Mouse (Mus musculus): ENCODE measurements at regions not wholly inside any gene's neighbourhood (a gene's known extent, or its start where the extent isn't known, plus 50 kb on each side); places are given as distances from the start of the nearest gene placed in this dataset.
"Not testable (repeated sequence)": the region's sequence is repeated elsewhere in the genome, so short reads cannot be mapped to it uniquely, and the experiment has no call there.

DNA sequence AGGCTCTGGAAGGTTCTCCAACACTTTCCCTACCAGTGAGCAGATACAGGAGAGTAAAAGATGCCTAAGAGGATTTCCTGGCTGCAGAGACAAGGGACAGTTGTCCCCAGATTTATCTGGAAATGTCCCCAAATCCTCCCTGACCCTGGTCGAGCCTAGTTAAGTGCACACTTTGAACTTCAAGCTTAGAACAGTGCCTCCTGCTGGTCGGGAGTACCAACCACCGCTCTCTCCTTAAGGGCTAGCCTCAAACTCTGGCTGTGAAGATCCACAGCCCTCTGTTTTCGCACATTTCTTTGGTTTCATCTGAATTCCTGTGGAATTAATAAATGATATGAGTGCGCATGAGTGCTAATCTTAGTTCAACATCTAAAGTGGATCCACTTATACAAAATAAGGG lies 146.1 kb upstream of the Sfswap start:
- H3K36me3 ChIP-seq, result no peaks in the 10 kb centered on the region
- no peaks in the 10 kb centered on the region for H3K4me1 ChIP-seq
- no peaks in the 10 kb centered on the region for H3K9me3 ChIP-seq
- ATAC-seq (ENCODE audit: insufficient number of reproducible peaks, low FRiP score, low TSS enrichment, low read depth), result no peak
- no peak overlapping the region for H3K9ac ChIP-seq
- no peak overlapping the region for H3K4me2 ChIP-seq
- no peak overlapping the region for H3K27ac ChIP-seq
- H3K27me3 ChIP-seq, result no peaks in the 10 kb centered on the region
- no peak overlapping the region for H3K4me3 ChIP-seq
- 86% methylated on average over 5 of the region's 5 CpGs for WGBS

DNA sequence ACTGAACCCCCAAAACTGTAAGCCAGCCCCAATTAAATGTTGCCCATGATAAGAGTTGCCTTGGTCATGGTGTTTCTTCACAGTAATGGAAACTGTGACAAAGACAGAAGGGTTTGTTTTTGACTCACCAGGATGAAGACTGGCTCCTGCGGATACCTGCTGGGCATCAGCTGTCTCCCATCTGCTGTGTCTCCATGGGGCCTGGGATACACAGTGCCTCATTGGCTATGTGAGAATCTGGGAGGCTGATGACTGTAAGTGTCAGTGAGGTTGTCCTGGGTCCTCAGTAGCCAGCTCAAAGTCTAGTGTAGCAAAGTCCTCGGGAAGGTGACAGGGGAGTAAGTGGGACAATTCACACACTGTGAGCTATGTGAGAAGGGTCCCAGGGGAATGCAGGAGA lies 139.5 kb upstream of the Sfswap start:
- Histone ChIP-seq H3K27me3 (no peaks in the 10 kb centered on the region), H3K4me2 (no peak overlapping the region), H3K4me3 (no peak overlapping the region), H3K36me3 (no peaks in the 10 kb centered on the region), H3K9me3 (no peaks in the 10 kb centered on the region), H3K4me1 (no peaks in the 10 kb centered on the region), H3K9ac (no peak overlapping the region), H3K27ac (no peak overlapping the region)
- no peak for ATAC-seq (ENCODE audit: insufficient number of reproducible peaks, low FRiP score, low TSS enrichment, low read depth)
- 72% methylated on average over 2 of the region's 2 CpGs for WGBS

DNA sequence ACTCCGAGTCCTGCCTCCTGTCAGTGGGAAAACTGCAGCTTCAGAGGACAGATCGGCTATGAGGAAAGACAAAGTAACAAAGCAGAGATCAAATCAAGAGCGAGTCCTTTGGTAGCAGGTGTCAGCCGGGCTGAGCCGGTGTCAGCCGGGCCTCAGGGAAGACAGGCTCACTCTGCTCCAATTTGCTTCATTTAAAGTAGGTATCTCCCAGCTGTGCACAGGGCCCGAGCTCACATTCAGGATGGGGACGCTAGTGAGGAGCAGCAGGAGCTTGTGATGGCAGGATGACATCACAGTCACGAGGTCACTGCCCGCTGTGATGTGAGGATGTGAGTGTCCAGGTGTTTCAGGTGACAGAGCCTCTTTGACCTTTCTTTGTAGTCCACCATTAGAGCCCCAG lies 137.8 kb upstream of the Sfswap start:
- H3K4me3 ChIP-seq, result no peak overlapping the region
- 77% methylated on average over 10 of the region's 10 CpGs for WGBS
- ATAC-seq (ENCODE audit: insufficient number of reproducible peaks, low FRiP score, low TSS enrichment, low read depth), result no peak
- H3K27ac ChIP-seq, result no peak overlapping the region
- no peaks in the 10 kb centered on the region for H3K27me3 ChIP-seq
- no peaks in the 10 kb centered on the region for H3K9me3 ChIP-seq
- no peak overlapping the region for H3K4me2 ChIP-seq
- no peaks in the 10 kb centered on the region for H3K36me3 ChIP-seq
- H3K4me1 ChIP-seq, result no peaks in the 10 kb centered on the region
- no peak overlapping the region for H3K9ac ChIP-seq

DNA sequence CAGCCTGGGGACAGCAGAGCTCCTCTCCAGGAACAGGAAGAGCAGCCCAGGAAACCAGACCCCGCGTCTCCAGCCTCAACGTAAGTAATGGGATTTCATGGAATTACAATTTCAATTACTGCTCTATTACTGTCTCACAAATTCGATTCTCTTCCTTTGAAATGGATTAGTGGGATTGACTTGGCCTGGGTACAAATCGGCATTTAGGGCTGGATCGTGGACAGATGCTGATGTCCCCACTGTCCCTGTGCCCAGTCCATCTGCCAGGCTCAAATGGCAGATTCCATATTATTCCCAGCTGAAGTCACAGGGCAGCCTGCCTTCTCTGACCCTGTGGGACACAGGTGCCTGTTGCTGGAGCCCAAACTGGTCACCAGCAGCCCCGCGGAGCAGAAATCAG lies 136.0 kb upstream of the Sfswap start:
- H3K27ac ChIP-seq, result no peak overlapping the region
- no peaks in the 10 kb centered on the region for H3K9me3 ChIP-seq
- H3K4me3 ChIP-seq, result no peak overlapping the region
- no peak for ATAC-seq (ENCODE audit: insufficient number of reproducible peaks, low FRiP score, low TSS enrichment, low read depth)
- H3K4me1 ChIP-seq, result no peaks in the 10 kb centered on the region
- H3K4me2 ChIP-seq, result no peak overlapping the region
- no peaks in the 10 kb centered on the region for H3K27me3 ChIP-seq
- 73% methylated on average over 8 of the region's 8 CpGs for WGBS
- H3K36me3 ChIP-seq, result no peaks in the 10 kb centered on the region
- no peak overlapping the region for H3K9ac ChIP-seq

DNA sequence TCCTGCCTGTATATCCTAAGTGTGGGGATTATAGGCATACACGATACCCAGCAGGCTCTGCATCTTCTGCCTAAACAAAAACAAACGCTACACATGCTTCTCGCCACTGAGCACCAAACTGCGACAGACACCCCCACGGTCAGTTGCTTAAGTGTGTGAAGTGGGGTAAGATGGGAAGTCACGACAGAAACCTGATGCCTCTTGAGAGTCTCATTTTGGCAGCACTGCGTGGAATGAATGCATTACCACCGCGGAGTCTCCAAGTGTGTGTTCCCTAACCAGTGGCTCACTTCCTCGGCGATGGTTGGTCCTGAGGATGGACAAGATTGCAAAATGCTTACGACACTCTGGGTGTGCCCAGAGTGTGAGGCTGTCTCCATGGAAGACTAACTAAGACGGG lies 133.8 kb upstream of the Sfswap start:
- WGBS, result 76% methylated on average over 13 of the region's 13 CpGs
- ATAC-seq (ENCODE audit: insufficient number of reproducible peaks, low FRiP score, low TSS enrichment, low read depth), result no peak
- Histone ChIP-seq H3K4me3 (no peak overlapping the region), H3K36me3 (no peaks in the 10 kb centered on the region), H3K4me1 (no peaks in the 10 kb centered on the region), H3K9ac (no peak overlapping the region), H3K9me3 (no peaks in the 10 kb centered on the region), H3K27ac (no peak overlapping the region), H3K27me3 (no peaks in the 10 kb centered on the region), H3K4me2 (no peak overlapping the region)

DNA sequence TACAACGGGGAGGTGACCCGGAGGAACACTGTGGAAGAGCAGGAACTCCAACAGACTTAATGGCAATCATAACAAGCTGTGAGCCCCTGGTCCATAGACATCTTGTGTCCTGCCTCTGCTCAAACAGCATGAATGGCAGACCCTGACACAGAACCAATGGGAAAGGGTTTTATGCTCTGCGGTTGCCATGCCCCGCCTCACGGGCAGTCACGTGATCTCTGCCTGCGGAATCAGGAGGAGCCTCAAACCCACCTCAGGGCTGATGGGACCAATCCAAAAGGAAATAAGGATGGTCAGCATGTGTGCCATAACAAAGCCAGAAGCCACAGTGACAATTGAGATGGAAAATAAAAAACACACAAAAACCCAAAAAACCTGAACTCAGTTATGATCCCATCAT lies 120.2 kb upstream of the Sfswap start:
- Histone ChIP-seq H3K9ac (no peak overlapping the region), H3K9me3 (no peaks in the 10 kb centered on the region), H3K27ac (no peak overlapping the region), H3K4me2 (no peak overlapping the region), H3K4me1 (no peaks in the 10 kb centered on the region), H3K27me3 (no peaks in the 10 kb centered on the region), H3K4me3 (no peak overlapping the region), H3K36me3 (no peaks in the 10 kb centered on the region)
- ATAC-seq (ENCODE audit: insufficient number of reproducible peaks, low FRiP score, low TSS enrichment, low read depth), result no peak
- 90% methylated on average over 7 of the region's 7 CpGs for WGBS

DNA sequence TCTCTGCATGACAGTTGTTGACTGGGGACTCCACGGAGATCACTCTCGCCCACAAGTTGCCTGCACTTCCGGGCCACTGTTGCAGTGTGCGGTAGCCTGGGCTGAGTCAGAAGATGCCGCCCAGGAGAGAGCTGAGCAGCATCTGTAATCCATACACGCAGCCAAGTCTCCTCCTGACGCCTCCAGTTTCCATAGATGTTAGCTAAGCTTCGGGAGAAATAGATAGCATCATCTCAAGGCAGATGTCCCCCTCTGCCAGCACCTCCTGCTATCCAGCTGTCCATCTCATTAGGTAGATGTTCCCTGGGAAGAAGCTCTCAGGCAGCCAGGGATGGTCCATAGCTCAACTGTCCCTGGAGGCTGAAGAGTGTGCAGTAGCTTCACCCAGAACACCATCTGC lies 116.0 kb upstream of the Sfswap start:
- WGBS, result 82% methylated on average over 8 of the region's 8 CpGs
- no peak for ATAC-seq (ENCODE audit: insufficient number of reproducible peaks, low FRiP score, low TSS enrichment, low read depth)
- no peaks in the 10 kb centered on the region for H3K4me1 ChIP-seq
- no peak overlapping the region for H3K4me2 ChIP-seq
- no peaks in the 10 kb centered on the region for H3K9me3 ChIP-seq
- H3K9ac ChIP-seq, result no peak overlapping the region
- H3K27ac ChIP-seq, result no peak overlapping the region
- H3K4me3 ChIP-seq, result no peak overlapping the region
- no peaks in the 10 kb centered on the region for H3K36me3 ChIP-seq
- no peaks in the 10 kb centered on the region for H3K27me3 ChIP-seq

DNA sequence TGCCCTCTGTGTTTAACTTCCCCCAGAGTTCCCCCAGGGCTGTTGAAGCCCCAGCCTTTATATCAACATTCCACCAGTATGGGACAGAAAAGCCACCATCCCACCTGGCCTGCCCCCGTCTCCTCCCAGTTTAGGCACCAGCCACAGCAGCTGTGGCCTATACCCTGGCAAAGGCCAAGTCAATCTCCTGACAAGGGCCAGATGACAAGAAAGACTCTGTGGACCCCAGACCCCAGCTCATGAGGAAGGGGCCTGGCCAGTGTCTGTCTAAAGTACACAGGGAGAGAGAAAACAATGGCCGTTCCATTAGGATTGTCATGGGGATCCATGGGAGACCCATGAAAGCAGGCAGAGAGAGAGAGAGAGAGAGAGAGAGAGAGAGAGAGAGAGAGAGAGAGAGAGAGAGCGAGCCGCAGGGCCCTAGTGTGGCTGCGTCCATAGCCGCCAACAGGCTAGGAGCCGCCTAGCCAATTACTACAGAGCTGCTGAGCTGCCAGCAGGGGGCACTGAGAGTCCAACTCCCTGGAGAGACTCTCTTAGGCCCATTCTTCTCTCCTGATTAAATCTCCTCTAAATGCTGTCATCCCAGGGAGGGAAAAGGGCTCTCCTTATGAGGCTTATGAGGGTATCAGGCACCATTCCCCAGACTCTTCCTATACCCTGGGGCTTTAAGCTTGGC lies 114.9 kb upstream of the Sfswap start:
- ATAC-seq (ENCODE audit: insufficient number of reproducible peaks, low FRiP score, low TSS enrichment, low read depth); H3K27ac ChIP-seq; H3K4me3 ChIP-seq; H3K9ac ChIP-seq; H3K4me1 ChIP-seq; H3K9me3 ChIP-seq; H3K4me2 ChIP-seq; H3K36me3 ChIP-seq; H3K27me3 ChIP-seq: not testable (repeated sequence)
- WGBS, result 71% methylated on average over 2 of the region's 7 CpGs

DNA sequence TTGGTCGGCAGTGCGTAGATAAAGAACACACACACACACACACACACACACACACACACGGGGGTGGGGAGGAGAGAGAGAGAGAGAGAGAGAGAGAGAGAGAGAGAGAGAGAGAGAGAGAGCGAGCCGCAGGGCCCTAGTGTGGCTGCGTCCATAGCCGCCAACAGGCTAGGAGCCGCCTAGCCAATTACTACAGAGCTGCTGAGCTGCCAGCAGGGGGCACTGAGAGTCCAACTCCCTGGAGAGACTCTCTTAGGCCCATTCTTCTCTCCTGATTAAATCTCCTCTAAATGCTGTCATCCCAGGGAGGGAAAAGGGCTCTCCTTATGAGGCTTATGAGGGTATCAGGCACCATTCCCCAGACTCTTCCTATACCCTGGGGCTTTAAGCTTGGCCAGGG lies 114.3 kb upstream of the Sfswap start:
- not testable (repeated sequence) for H3K36me3 ChIP-seq, H3K4me1 ChIP-seq, H3K9me3 ChIP-seq, H3K4me2 ChIP-seq, H3K9ac ChIP-seq, H3K27me3 ChIP-seq, H3K27ac ChIP-seq, H3K4me3 ChIP-seq
- ATAC-seq (ENCODE audit: insufficient number of reproducible peaks, low FRiP score, low TSS enrichment, low read depth), result peak; percentile 52; the same call in 1 of the 2 replicates
- WGBS, result no CpG with 5 or more reads among the region's 8 CpGs

DNA sequence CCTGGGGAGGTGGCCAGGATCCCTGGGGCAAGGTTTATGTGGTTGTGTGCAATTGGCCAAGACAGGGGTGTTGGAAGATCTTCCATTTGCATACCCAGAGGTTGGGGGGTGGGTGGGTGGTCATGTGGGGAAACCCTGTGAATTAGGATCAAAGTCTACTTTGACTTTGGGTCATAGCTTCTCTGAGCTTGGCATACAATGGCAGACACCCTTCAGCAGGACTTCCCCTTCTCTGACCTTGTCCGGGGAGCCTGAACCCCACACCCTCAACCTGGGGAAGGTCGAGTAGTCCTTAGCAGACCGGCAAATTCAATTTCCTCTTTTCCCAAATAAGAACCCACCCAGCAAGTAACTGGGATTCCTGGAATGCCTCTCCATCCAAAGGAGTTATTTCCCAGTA lies 113.7 kb upstream of the Sfswap start:
- Histone ChIP-seq H3K27ac (no peak overlapping the region), H3K4me3 (no peak overlapping the region), H3K4me1 (no peaks in the 10 kb centered on the region), H3K9ac (no peak overlapping the region), H3K4me2 (no peak overlapping the region), H3K36me3 (no peaks in the 10 kb centered on the region), H3K9me3 (no peaks in the 10 kb centered on the region), H3K27me3 (no peaks in the 10 kb centered on the region)
- WGBS, result 42% methylated on average over 3 of the region's 3 CpGs
- no peak for ATAC-seq (ENCODE audit: insufficient number of reproducible peaks, low FRiP score, low TSS enrichment, low read depth)

DNA sequence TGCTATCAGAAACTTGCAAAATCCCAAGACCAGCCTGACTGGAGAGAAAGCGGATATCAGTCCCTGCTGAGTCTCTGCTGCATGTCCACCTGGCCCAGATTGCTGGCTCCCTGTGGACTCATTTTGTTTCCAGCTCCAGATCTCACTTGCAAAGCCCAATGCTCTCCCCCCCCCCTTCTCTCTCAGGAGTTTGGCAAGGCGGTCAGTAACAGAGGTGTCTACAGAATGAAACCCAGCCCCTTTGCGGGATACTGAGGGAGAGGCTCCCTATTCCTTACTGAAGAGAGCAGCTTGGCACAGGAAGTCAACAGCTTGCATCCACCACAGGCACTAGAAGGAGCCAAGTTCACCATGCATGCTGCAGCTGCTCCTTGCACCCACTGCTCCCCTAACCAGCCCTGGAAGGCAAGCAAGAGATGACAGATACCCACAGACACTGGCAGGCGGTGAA lies 110.1 kb upstream of the Sfswap start:
- Histone ChIP-seq H3K4me3 (no peak overlapping the region), H3K4me1 (no peaks in the 10 kb centered on the region), H3K36me3 (no peaks in the 10 kb centered on the region), H3K9ac (no peak overlapping the region), H3K27ac (no peak overlapping the region), H3K9me3 (no peaks in the 10 kb centered on the region), H3K27me3 (no peaks in the 10 kb centered on the region), H3K4me2 (no peak overlapping the region)
- 54% methylated on average over 4 of the region's 4 CpGs for WGBS
- no peak for ATAC-seq (ENCODE audit: insufficient number of reproducible peaks, low FRiP score, low TSS enrichment, low read depth)

DNA sequence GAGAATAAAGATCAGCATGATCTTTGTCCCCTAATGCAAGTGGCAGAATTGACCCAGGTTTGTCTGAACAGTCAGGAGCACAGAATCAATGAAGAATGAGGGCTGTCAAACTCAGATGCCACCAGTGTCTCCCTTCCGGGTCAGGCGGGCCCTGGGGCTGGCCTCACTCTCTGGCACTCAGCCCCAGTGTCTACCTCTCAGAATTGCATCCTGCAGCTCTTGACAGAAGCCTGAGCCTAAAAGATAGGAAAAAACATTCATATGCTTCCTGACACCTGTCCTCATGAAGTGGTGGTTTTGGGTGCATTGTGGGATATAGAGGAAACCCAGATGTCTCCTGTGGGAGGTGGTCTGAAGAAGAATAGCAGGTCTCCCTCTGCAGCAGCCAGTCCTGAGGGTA lies 107.9 kb upstream of the Sfswap start:
- Histone ChIP-seq H3K4me1 (no peaks in the 10 kb centered on the region), H3K27ac (no peak overlapping the region), H3K36me3 (no peaks in the 10 kb centered on the region), H3K4me2 (no peak overlapping the region), H3K4me3 (no peak overlapping the region), H3K9ac (no peak overlapping the region), H3K9me3 (no peaks in the 10 kb centered on the region), H3K27me3 (no peaks in the 10 kb centered on the region)
- ATAC-seq (ENCODE audit: insufficient number of reproducible peaks, low FRiP score, low TSS enrichment, low read depth), result no peak
- 64% methylated on average over 2 of the region's 2 CpGs for WGBS

DNA sequence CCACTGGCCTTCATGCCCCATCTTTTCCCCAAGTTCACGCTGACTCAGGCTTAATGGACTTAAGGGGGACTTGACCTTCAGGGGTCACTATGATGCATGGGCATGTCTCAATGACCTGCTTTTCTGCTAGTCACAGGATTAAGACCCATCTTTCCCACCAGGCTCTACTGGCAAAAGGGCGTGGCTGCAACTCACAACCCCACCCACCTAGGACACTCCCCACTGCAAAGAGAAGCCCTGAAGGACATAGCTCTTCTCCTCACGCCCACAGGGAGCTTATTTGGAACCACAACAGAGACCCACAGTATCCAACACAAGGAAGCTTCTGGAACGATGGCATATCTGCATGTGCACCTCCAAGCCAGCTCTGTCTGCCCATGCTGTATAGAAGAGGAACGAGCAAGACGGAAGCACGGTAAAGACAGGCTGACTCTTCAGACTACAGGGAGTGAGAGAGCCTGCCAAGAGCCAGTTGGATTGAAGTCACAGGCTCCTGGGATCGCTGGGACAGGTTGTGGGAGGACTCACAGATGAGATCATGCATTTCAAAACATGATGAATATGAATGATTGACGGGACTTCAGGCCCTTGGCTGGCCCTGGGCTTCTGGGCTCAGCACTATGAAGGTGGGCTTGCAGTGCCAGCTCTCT lies 107.3 kb upstream of the Sfswap start:
- 69% methylated on average over 9 of the region's 9 CpGs for WGBS
- no peak for ATAC-seq (ENCODE audit: insufficient number of reproducible peaks, low FRiP score, low TSS enrichment, low read depth)
- Histone ChIP-seq H3K4me1 (no peaks in the 10 kb centered on the region), H3K4me2 (no peak overlapping the region), H3K4me3 (no peak overlapping the region), H3K9me3 (no peaks in the 10 kb centered on the region), H3K27me3 (no peaks in the 10 kb centered on the region), H3K9ac (no peak overlapping the region), H3K36me3 (no peaks in the 10 kb centered on the region), H3K27ac (no peak overlapping the region)
